Mouse (Mus musculus) spleen, adult 2 months (tissue): Measurements from ENCODE around the gene Cenpk. TPM values are rescaled to one million over a fixed set of nuclear protein-coding genes. Genes with fewer than 3 reads are reported as not detected.
"Not testable (repeated sequence)": the region's sequence is repeated elsewhere in the genome, so short reads cannot be mapped to it uniquely, and the experiment has no call there.

Experiments used
- DNase-seq, 2 experiments: peaks; one replicate each; pipeline versions ENCODE4 v3.0.0 to v3.0.0-alpha.2; 2012 to 2021; ENCODE audit warnings: low spot score in 2 of 2, low read depth in 1 of 2
- H3K27ac ChIP-seq: fragments of 200-500 bp; 2 replicates; pipeline ENCODE4 v1.5.1; 2012; ENCODE audit warnings: low read length, inconsistent platforms; ENCODE audit not compliant: insufficient read depth
- H3K27me3 ChIP-seq: fragments of 200-500 bp; 2 replicates; pipeline ENCODE4 v1.6.1; 2012; ENCODE audit warnings: mild to moderate bottlenecking, moderate library complexity, low read length, inconsistent platforms; ENCODE audit not compliant: control insufficient read depth, insufficient read depth
- H3K36me3 ChIP-seq: fragments of 200-500 bp; 2 replicates; pipeline ENCODE4 v1.6.1; 2012; ENCODE audit warnings: mild to moderate bottlenecking, low read length, inconsistent platforms; ENCODE audit not compliant: control insufficient read depth, insufficient read depth
- H3K4me1 ChIP-seq: fragments of 200-500 bp; 2 replicates; pipeline ENCODE4 v1.6.1; 2011; ENCODE audit warnings: inconsistent platforms; ENCODE audit not compliant: control insufficient read depth, insufficient read depth, insufficient read length
- H3K4me3 ChIP-seq: fragments of 200-500 bp; 2 replicates; pipeline ENCODE4 v1.5.1; 2011; ENCODE audit warnings: mild to moderate bottlenecking, inconsistent platforms; ENCODE audit not compliant: insufficient read depth, insufficient read length; ENCODE audit errors: extremely low read depth
- CTCF ChIP-seq: fragments of 200-500 bp; IDR thresholded peaks from 2 replicates; pipeline ENCODE4 v1.5.1; 2011; ENCODE audit warnings: mild to moderate bottlenecking, inconsistent platforms; ENCODE audit not compliant: insufficient read depth, insufficient read length, insufficient replicate concordance; ENCODE audit errors: extremely low read depth
- POLR2A ChIP-seq: fragments of 200-500 bp; IDR thresholded peaks from 2 replicates; pipeline ENCODE4 v1.6.1; 2011; ENCODE audit warnings: low read depth, low read length, inconsistent platforms
- WGBS: fragments of 180-500 bp; shearing (Covaris S2); methylation state at CpG from one replicate; pipeline ENCODE4 v1.1.7; 2018; 5-methylcytosine and 5-hydroxymethylcytosine counted together
- polyA plus RNA-seq: library from polyadenylated mRNA; depleted of rRNA; stranded (reverse); fragments of >200 nt; gene quantifications from 2 replicates; pipeline ENCODE4 v1.2.3, GENCODE M21; 2012; rRNA removed

The Cenpk gene
- 0.13 and 0.21 TPM in 2 replicates for polyA plus RNA-seq

GRCm38 (mm10) chr13:104228384-104229066 lies at the start of gene Cenpk, which contains the start of gene Ppwd1:
Gene Cenpk, plus strand, starts transcription at chr13:104228611.
Gene Ppwd1, minus strand, starts transcription at chr13:104228843.
- H3K4me3 ChIP-seq, result peak within 1 kb of the TSS; percentile 73
- H3K36me3 ChIP-seq, result peaks cover 3% of the 10 kb centered on the region; the same call in 1 of the 2 replicates
- TF ChIP-seq CTCF, result no peak
- TF ChIP-seq POLR2A, result peak; percentile 79
- peak within 1 kb of the TSS; percentile 90 for H3K27ac ChIP-seq
- no peaks in the 10 kb centered on the region for H3K4me1 ChIP-seq
- WGBS, result under 1% methylated on average over 55 of the region's 55 CpGs
- peak; percentile 91 to 92 for DNase-seq
- no peaks in the 10 kb centered on the region for H3K27me3 ChIP-seq

GRCm38 (mm10) chr13:104178650-104179121 lies 49.7 kb upstream of the Cenpk start, which contains the start of gene Trim23:
Gene Trim23, plus strand, starts transcription at chr13:104178797.
- Histone ChIP-seq H3K36me3 (peaks cover 1% of the 10 kb centered on the region; the same call in 1 of the 2 replicates), H3K4me1 (peaks cover 5% of the 10 kb centered on the region), H3K27ac (peak within 1 kb of the TSS; percentile 90), H3K27me3 (no peaks in the 10 kb centered on the region), H3K4me3 (peak within 1 kb of the TSS; percentile 99)
- TF ChIP-seq POLR2A (peak; percentile 64), CTCF (no peak)
- peak; percentile 95 to 96 for DNase-seq
- under 1% methylated on average over 38 of the region's 38 CpGs for WGBS

DNA sequence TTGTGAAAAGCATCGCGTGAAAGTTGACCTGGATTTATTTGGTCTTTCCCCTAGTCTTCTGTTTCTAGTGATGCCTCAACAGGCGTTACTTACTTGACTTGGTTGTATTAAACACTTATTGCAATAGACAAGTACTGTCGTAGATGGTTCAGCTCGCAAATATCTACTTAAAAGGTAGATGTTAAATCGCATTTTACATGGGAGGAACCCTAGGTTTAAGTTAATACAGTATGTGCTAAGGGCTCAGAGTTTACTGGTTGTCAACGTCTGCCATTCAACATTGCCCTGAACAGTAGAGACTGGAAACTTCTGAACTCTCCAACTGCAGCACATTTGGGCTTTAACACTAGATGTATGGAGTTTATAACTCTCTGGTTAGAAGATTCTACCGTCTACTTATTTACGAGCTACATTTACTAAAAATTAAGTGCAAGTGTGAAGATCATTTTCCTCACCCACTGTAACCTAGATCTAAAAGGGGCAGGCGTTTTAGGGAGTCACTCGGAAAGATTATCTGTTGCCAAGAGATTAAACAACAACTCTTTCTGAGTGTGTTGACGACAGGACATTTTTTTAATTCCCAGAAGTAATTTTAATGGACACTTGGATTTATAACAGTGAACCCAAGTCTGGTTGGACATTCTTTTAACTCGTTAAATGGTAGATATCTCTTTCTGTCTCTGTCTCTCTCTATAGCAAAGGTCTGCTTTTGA lies 49.1 kb upstream of the Cenpk start:
- Histone ChIP-seq H3K4me3 (peak overlapping the region; percentile 99), H3K27me3 (no peaks in the 10 kb centered on the region), H3K36me3 (peaks cover 1% of the 10 kb centered on the region; the same call in 1 of the 2 replicates), H3K4me1 (peaks cover 5% of the 10 kb centered on the region), H3K27ac (peak overlapping the region; percentile 81)
- TF ChIP-seq CTCF, result no peak
- no peak for TF ChIP-seq POLR2A
- WGBS, result 20% methylated on average over 13 of the region's 13 CpGs
- DNase-seq, result no peak

- Histone ChIP-seq H3K4me3 (no peak overlapping the region), H3K4me1 (no peaks in the 10 kb centered on the region), H3K36me3 (peaks cover 18% of the 10 kb centered on the region), H3K27me3 (no peaks in the 10 kb centered on the region), H3K27ac (no peak overlapping the region)
- 90% methylated on average over 4 of the region's 4 CpGs for whole genome bisulfite sequencing
- DNase-seq, result no peak
- TF ChIP-seq POLR2A (no peak), CTCF (no peak)
These were observed 41.1 kb upstream of the Cenpk start for GRCm38 (mm10) chr13:104187357-104187756.

GRCm38 (mm10) chr13:104195891-104196290 lies 32.5 kb upstream of the Cenpk start:
- H3K27me3 ChIP-seq, DNase-seq: not testable (repeated sequence)
- peaks cover 13% of the 10 kb centered on the region for H3K36me3 ChIP-seq

DNA sequence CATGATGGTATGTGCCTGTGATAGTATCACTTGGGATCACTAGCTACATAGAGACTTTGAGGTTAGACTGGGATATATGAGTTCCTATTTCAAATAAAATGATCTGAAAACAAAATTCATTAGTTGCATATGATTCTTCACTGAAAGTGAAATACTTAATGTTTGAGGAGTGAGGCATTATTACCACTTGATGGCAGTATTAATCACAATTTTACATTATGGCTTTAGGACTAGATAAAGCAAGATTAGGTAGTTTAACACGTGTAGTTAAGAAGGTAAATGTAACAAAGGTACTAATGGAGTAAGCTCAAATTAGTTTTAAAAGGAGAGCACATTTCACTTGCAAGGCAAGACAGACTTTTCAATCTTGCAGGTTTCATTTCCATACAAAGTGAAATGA lies 24.1 kb upstream of the Cenpk start:
- H3K27ac ChIP-seq, result no peak overlapping the region
- 62% methylated on average over 1 of the region's 1 CpGs for WGBS
- H3K27me3 ChIP-seq, result no peaks in the 10 kb centered on the region
- DNase-seq, result no peak
- H3K36me3 ChIP-seq, result peaks cover 12% of the 10 kb centered on the region
- TF ChIP-seq POLR2A, result no peak
- no peak for TF ChIP-seq CTCF
- no peak overlapping the region for H3K4me3 ChIP-seq
- no peaks in the 10 kb centered on the region for H3K4me1 ChIP-seq

More at GRCm38 (mm10) chr13:104195891-104196290, 32.5 kb upstream of the Cenpk start:
- not testable (repeated sequence) for H3K27ac ChIP-seq, H3K4me3 ChIP-seq, H3K4me1 ChIP-seq
